ENCODE assay signal across 18 mouse cellular contexts in the genomic region with DNA sequence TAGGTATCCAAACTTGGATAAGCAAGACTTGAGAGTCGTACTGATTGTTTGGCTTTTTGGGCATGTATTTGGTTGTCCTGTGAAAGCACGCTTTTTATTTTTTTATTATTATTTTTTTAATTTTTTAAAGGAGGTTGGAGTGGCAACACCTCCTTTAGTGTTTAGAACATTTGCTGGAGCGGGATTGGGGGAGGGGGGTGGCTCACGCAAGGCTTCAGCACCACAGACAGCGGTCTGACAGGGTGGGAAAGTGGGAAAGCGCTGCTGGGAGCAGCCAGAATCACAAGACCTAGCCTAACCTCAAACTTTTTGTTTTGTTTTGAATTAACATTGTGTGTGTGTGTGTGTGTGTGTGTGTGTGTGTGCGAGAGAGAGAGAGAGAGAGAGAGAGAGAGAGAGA. TPM values are rescaled to one million over a fixed set of nuclear protein-coding genes. Genes with fewer than 3 reads are reported as not detected.
DNase-seq lines count a peak whose midpoint lies in the region; ATAC-seq lines count a peak whose summit lies in the region.
"Had no signal": no experiment of that assay in that cellular context is flagged by ENCODE, and none has a peak within 500 bp of the region (broad histone marks: within the 10 kb centered on the region; RNA-seq: fewer than 3 reads in every experiment).

No protein-coding gene starts in this region.

- no peak overlapping the region for H3K9ac ChIP-seq in hindbrain, embryonic 13.5 days
- no peak overlapping the region for H3K9ac ChIP-seq in midbrain, embryonic 11.5 days (ENCODE audit: low read length)
- H3K9ac ChIP-seq in midbrain, embryonic 16.5 days (ENCODE audit: low read depth, low read length), result no peak overlapping the region
- no peak overlapping the region for H3K9ac ChIP-seq in neural tube, embryonic 11.5 days (ENCODE audit: low read length)
- H3K9ac ChIP-seq: forebrain, embryonic 15.5 days; hindbrain, embryonic 15.5 days; liver, postnatal 0 days; midbrain, embryonic 12.5 days had no signal

- no peak overlapping the region for H3K27ac ChIP-seq in hindbrain, embryonic 10.5 days
- H3K27ac ChIP-seq in hindbrain, embryonic 13.5 days, result no peak overlapping the region
- H3K27ac ChIP-seq in midbrain, embryonic 11.5 days (ENCODE audit: low read depth, low read length), result no peak overlapping the region
- H3K27ac ChIP-seq in midbrain, embryonic 16.5 days (ENCODE audit: low read length), result no peak overlapping the region
- H3K27ac ChIP-seq in neural tube, embryonic 11.5 days (ENCODE audit: low read depth, low read length), result no peak overlapping the region
- H3K27ac ChIP-seq: hindbrain, embryonic 15.5 days; macrophage; midbrain, embryonic 12.5 days had no signal

- peaks cover 68% of the 10 kb centered on the region for H3K27me3 ChIP-seq in hindbrain, embryonic 10.5 days (ENCODE audit: insufficient read depth, poor library complexity, severe bottlenecking)
- peaks cover 8% of the 10 kb centered on the region; the same call in 1 of the 2 replicates for H3K27me3 ChIP-seq in hindbrain, embryonic 13.5 days
- H3K27me3 ChIP-seq in midbrain, embryonic 11.5 days (ENCODE audit: control insufficient read depth, insufficient read depth, low read length), result peaks cover 8% of the 10 kb centered on the region
- H3K27me3 ChIP-seq in midbrain, embryonic 16.5 days (ENCODE audit: control insufficient read depth, insufficient read depth, low read depth, low read length), result no peaks in the 10 kb centered on the region
- peaks cover 19% of the 10 kb centered on the region for H3K27me3 ChIP-seq in neural tube, embryonic 11.5 days (ENCODE audit: control insufficient read depth, insufficient read depth, low read length)
- H3K27me3 ChIP-seq: forebrain, embryonic 15.5 days; hindbrain, embryonic 15.5 days had no signal

- ATAC-seq in hindbrain, embryonic 13.5 days (ENCODE audit: low FRiP score), result no peak
- ATAC-seq in midbrain, embryonic 11.5 days (ENCODE audit: low FRiP score), result no peak
- no peak for ATAC-seq in midbrain, embryonic 16.5 days
- no peak for ATAC-seq in neural tube, embryonic 11.5 days (ENCODE audit: insufficient read depth, low FRiP score, low TSS enrichment)

- no peaks in the 10 kb centered on the region for H3K9me3 ChIP-seq in hindbrain, embryonic 10.5 days
- H3K9me3 ChIP-seq in hindbrain, embryonic 13.5 days, result no peaks in the 10 kb centered on the region
- H3K9me3 ChIP-seq in midbrain, embryonic 11.5 days (ENCODE audit: control insufficient read depth, low read length), result no peaks in the 10 kb centered on the region
- no peaks in the 10 kb centered on the region for H3K9me3 ChIP-seq in midbrain, embryonic 16.5 days (replicated peaks; ENCODE audit: control insufficient read depth, low read length, poor library complexity, severe bottlenecking)
- H3K9me3 ChIP-seq in neural tube, embryonic 11.5 days (ENCODE audit: control insufficient read depth, low read length), result no peaks in the 10 kb centered on the region
- H3K9me3 ChIP-seq: forebrain, embryonic 15.5 days; hindbrain, embryonic 15.5 days; midbrain, embryonic 12.5 days had no signal

- no peak overlapping the region for H3K4me3 ChIP-seq in hindbrain, embryonic 10.5 days
- no peak overlapping the region for H3K4me3 ChIP-seq in hindbrain, embryonic 13.5 days
- no peak overlapping the region for H3K4me3 ChIP-seq in midbrain, embryonic 11.5 days (ENCODE audit: low read depth, low read length)
- H3K4me3 ChIP-seq in midbrain, embryonic 16.5 days (ENCODE audit: low read depth, low read length), result no peak overlapping the region
- H3K4me3 ChIP-seq in neural tube, embryonic 11.5 days (ENCODE audit: low read depth, low read length), result no peak overlapping the region

- 35% methylated on average over 7 of the region's 7 CpGs for WGBS in hindbrain, embryonic 10.5 days
- 37% methylated on average over 6 of the region's 7 CpGs for WGBS in hindbrain, embryonic 13.5 days
- 34% methylated on average over 7 of the region's 7 CpGs for WGBS in midbrain, embryonic 11.5 days
- WGBS in midbrain, embryonic 16.5 days, result 37% methylated on average over 6 of the region's 7 CpGs
- WGBS in neural tube, embryonic 11.5 days, result 39% methylated on average over 6 of the region's 7 CpGs

- no peak overlapping the region for H3K4me2 ChIP-seq in hindbrain, embryonic 13.5 days
- H3K4me2 ChIP-seq in midbrain, embryonic 11.5 days, result no peak overlapping the region
- H3K4me2 ChIP-seq in midbrain, embryonic 16.5 days (ENCODE audit: low read length), result no peak overlapping the region
- no peak overlapping the region for H3K4me2 ChIP-seq in neural tube, embryonic 11.5 days (ENCODE audit: low read depth)

- H3K36me3 ChIP-seq in hindbrain, embryonic 10.5 days, result peaks cover 20% of the 10 kb centered on the region
- peaks cover 29% of the 10 kb centered on the region for H3K36me3 ChIP-seq in hindbrain, embryonic 13.5 days
- H3K36me3 ChIP-seq in midbrain, embryonic 11.5 days (ENCODE audit: control insufficient read depth, insufficient read depth, low read length), result peaks cover 4% of the 10 kb centered on the region
- H3K36me3 ChIP-seq in midbrain, embryonic 16.5 days (ENCODE audit: control insufficient read depth, insufficient read depth, low read length), result peaks cover 11% of the 10 kb centered on the region
- H3K36me3 ChIP-seq in neural tube, embryonic 11.5 days (ENCODE audit: control insufficient read depth, insufficient read depth, low read length), result peaks cover 12% of the 10 kb centered on the region; the same call in 1 of the 2 replicates

- peaks cover 53% of the 10 kb centered on the region for H3K4me1 ChIP-seq in hindbrain, embryonic 10.5 days (replicated peaks)
- H3K4me1 ChIP-seq in hindbrain, embryonic 13.5 days (replicated peaks), result peaks cover 27% of the 10 kb centered on the region
- H3K4me1 ChIP-seq in midbrain, embryonic 11.5 days (ENCODE audit: control insufficient read depth, insufficient read depth, low read length), result peaks cover 25% of the 10 kb centered on the region
- peaks cover 11% of the 10 kb centered on the region for H3K4me1 ChIP-seq in midbrain, embryonic 16.5 days (ENCODE audit: control insufficient read depth, insufficient read depth, low read length)
- peaks cover 14% of the 10 kb centered on the region for H3K4me1 ChIP-seq in neural tube, embryonic 11.5 days (ENCODE audit: control insufficient read depth, insufficient read depth, low read length)

- peak; percentile 39 for DNase-seq in hindbrain, embryonic 10.5 days (ENCODE audit: low spot score)
- DNase-seq in midbrain, embryonic 11.5 days (ENCODE audit: low spot score, missing footprints), result peak; percentile 89
- peak; percentile 63 for DNase-seq in embryo, embryonic 11 days
- peak; percentile 46 for DNase-seq in neural tube, embryonic 11.5 days (ENCODE audit: low spot score)
- DNase-seq in thymus, postnatal 25 days, result no peak
- DNase-seq in cerebellum, postnatal 10 days, result no peak
- DNase-seq: liver, postnatal 0 days; thymus, adult 2 months had no signal

RNA-seq across cellular contexts. Expression of a gene that starts 1.8 kb away (rescaled TPM):
- polyA plus RNA-seq in hindbrain, embryonic 10.5 days (2016; fragmentation: Nextera tagmentation; extraction: Ambion mirVana), result 22.7 and 57.1 TPM in 2 replicates
- polyA plus RNA-seq in hindbrain, embryonic 13.5 days (2015; fragmentation: Nextera tagmentation; extraction: Ambion mirVana), result 80.6 and 81.7 TPM in 2 replicates
- polyA plus RNA-seq in midbrain, embryonic 11.5 days (2014; fragmentation: Nextera tagmentation; extraction: Ambion mirVana), result 49.8 and 53.9 TPM in 2 replicates
- polyA plus RNA-seq in midbrain, embryonic 16.5 days (2015; fragmentation: Nextera tagmentation; extraction: Ambion mirVana), result 91.6 and 93.8 TPM in 2 replicates
- polyA plus RNA-seq in neural tube, embryonic 11.5 days (2014; fragmentation: Nextera tagmentation; extraction: Ambion mirVana), result 64.6 and 69.1 TPM in 2 replicates
- polyA plus RNA-seq: liver, postnatal 0 days; macrophage had no signal

RNA-seq across cellular contexts. Expression of a gene that starts 17.4 kb away (rescaled TPM):
- not detected in 2 replicates for polyA plus RNA-seq in hindbrain, embryonic 10.5 days (2016; fragmentation: Nextera tagmentation; extraction: Ambion mirVana)
- not detected in 2 replicates for polyA plus RNA-seq in hindbrain, embryonic 13.5 days (2015; fragmentation: Nextera tagmentation; extraction: Ambion mirVana)
- not detected in 2 replicates for polyA plus RNA-seq in midbrain, embryonic 11.5 days (2014; fragmentation: Nextera tagmentation; extraction: Ambion mirVana)
- polyA plus RNA-seq in midbrain, embryonic 16.5 days (2015; fragmentation: Nextera tagmentation; extraction: Ambion mirVana), result not detected in 2 replicates
- not detected in 2 replicates for polyA plus RNA-seq in neural tube, embryonic 11.5 days (2014; fragmentation: Nextera tagmentation; extraction: Ambion mirVana)
- polyA plus RNA-seq: C2C12; forebrain, embryonic 15.5 days; heart, embryonic 16.5 days; hindbrain, embryonic 15.5 days; large intestine, adult 2 months; liver, postnatal 0 days; macrophage; midbrain, embryonic 12.5 days; stomach, embryonic 14.5 days; thymus, adult 2 months had no signal

RNA-seq across cellular contexts. Expression of a gene that starts 17.5 kb away (rescaled TPM):
- 11.1 and 15.4 TPM in 2 replicates for polyA plus RNA-seq in hindbrain, embryonic 10.5 days (2016; fragmentation: Nextera tagmentation; extraction: Ambion mirVana)
- polyA plus RNA-seq in hindbrain, embryonic 13.5 days (2015; fragmentation: Nextera tagmentation; extraction: Ambion mirVana), result 17.7 and 19.5 TPM in 2 replicates
- 7.6 and 7.9 TPM in 2 replicates for polyA plus RNA-seq in midbrain, embryonic 11.5 days (2014; fragmentation: Nextera tagmentation; extraction: Ambion mirVana)
- 18.1 and 18.8 TPM in 2 replicates for polyA plus RNA-seq in midbrain, embryonic 16.5 days (2015; fragmentation: Nextera tagmentation; extraction: Ambion mirVana)
- 8.2 and 9.5 TPM in 2 replicates for polyA plus RNA-seq in neural tube, embryonic 11.5 days (2014; fragmentation: Nextera tagmentation; extraction: Ambion mirVana)

RNA-seq across cellular contexts. Expression of a gene that starts 31.6 kb away (rescaled TPM):
- 42.6 and 45.5 TPM in 2 replicates for polyA plus RNA-seq in hindbrain, embryonic 10.5 days (2016; fragmentation: Nextera tagmentation; extraction: Ambion mirVana)
- 53.5 and 56.5 TPM in 2 replicates for polyA plus RNA-seq in hindbrain, embryonic 13.5 days (2015; fragmentation: Nextera tagmentation; extraction: Ambion mirVana)
- 31.2 and 31.5 TPM in 2 replicates for polyA plus RNA-seq in midbrain, embryonic 11.5 days (2014; fragmentation: Nextera tagmentation; extraction: Ambion mirVana)
- polyA plus RNA-seq in midbrain, embryonic 16.5 days (2015; fragmentation: Nextera tagmentation; extraction: Ambion mirVana), result 54.8 and 57.4 TPM in 2 replicates
- 40.1 and 40.4 TPM in 2 replicates for polyA plus RNA-seq in neural tube, embryonic 11.5 days (2014; fragmentation: Nextera tagmentation; extraction: Ambion mirVana)

RNA-seq across cellular contexts. Expression of a gene that starts 45.4 kb away (rescaled TPM):
- 2.4 TPM in 2 replicates for polyA plus RNA-seq in hindbrain, embryonic 10.5 days (2016; fragmentation: Nextera tagmentation; extraction: Ambion mirVana)
- 1.4 and 4.5 TPM in 2 replicates for polyA plus RNA-seq in hindbrain, embryonic 13.5 days (2015; fragmentation: Nextera tagmentation; extraction: Ambion mirVana)
- polyA plus RNA-seq in midbrain, embryonic 11.5 days (2014; fragmentation: Nextera tagmentation; extraction: Ambion mirVana), result 1.3 and 1.6 TPM in 2 replicates
- 0.67 and 0.88 TPM in 2 replicates for polyA plus RNA-seq in midbrain, embryonic 16.5 days (2015; fragmentation: Nextera tagmentation; extraction: Ambion mirVana)
- polyA plus RNA-seq in neural tube, embryonic 11.5 days (2014; fragmentation: Nextera tagmentation; extraction: Ambion mirVana), result 1.0 and 2.6 TPM in 2 replicates
- polyA plus RNA-seq: macrophage had no signal

Comparison
In these comparisons a context has a peak if more than half of its experiments do, and no peak if none do; other contexts are left out.
1. DNase-seq: peak in hindbrain, embryonic 10.5 days (single experiment), midbrain, embryonic 11.5 days (single experiment), embryo, embryonic 11 days (single experiment) and neural tube, embryonic 11.5 days (single experiment); none in thymus, postnatal 25 days (single experiment) and cerebellum, postnatal 10 days (0 of 2).